Mouse (Mus musculus): ENCODE results near the gene Plpp3. TPM values are rescaled to one million over a fixed set of nuclear protein-coding genes. Genes with fewer than 3 reads are reported as not detected.

Gene Plpp3
- polyA plus RNA-seq, 1 experiment from 2014 or later, result 60.2 TPM

DNA sequence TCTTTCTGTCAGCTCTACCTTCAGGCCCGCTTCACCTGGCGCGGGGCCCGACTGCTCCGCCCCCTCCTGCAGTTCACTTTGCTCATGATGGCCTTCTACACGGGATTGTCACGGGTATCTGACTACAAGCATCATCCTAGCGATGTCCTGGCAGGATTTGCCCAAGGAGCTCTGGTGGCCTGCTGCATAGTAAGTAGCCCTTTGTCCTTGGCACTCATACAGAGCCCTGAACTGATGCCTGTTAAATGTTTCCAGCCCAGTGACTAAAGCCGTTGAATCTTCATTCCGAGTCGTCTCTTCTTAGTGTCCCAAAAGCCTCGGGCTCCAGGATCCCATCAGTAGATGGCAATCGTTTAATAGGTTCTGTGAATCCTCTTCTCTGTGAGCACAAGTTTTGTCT lies 62.2 kb downstream of the Plpp3 start:
- 94% methylated on average over 13 of the region's 13 CpGs for WGBS
- H3K4me2 ChIP-seq (replicated peaks; ENCODE audit: low read depth), result no peak overlapping the region
- H3K9me3 ChIP-seq (ENCODE audit: control insufficient read depth, low read length), result no peaks in the 10 kb centered on the region
- peaks cover 21% of the 10 kb centered on the region for H3K36me3 ChIP-seq (ENCODE audit: control insufficient read depth, insufficient read depth, low read length)
- DNase-seq (ENCODE audit: low spot score) (no peak), ATAC-seq (ENCODE audit: low FRiP score, low TSS enrichment) (no peak)
- no peak overlapping the region for H3K9ac ChIP-seq (ENCODE audit: low read length)
- H3K27me3 ChIP-seq (ENCODE audit: control insufficient read depth, insufficient read depth, low read length), result no peaks in the 10 kb centered on the region
- no peak for TF ChIP-seq EP300 (optimal IDR thresholded peaks at IDR 0.05)
- TF ChIP-seq CTCF (IDR thresholded peaks at IDR 0.05; ENCODE audit: low read depth), result no peak
- H3K4me1 ChIP-seq (replicated peaks; ENCODE audit: control insufficient read depth, insufficient read depth), result peaks cover 10% of the 10 kb centered on the region
- H3K27ac ChIP-seq (replicated peaks), result no peak overlapping the region
- H3K4me3 ChIP-seq (ENCODE audit: low read depth, low read length), result no peak overlapping the region

DNA sequence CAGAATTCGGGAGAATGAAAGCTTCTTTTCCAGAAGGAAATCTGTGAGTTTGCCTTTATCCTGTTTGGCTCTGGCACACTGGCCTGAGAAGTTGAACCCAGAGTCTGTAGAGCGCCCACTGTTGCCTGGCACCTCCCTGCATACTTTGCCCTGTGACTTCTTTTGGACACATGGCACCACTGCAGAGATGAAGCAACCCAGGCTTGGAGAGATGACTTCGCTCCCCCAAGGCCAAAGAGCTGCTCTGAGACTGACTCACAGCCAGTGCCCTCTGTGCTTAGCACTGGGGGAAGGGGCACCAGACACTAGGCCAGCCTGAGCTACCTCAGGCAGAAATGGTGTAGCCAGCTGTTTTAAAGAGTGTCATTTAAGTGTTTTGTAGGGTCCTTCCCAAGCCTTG lies 63.7 kb downstream of the Plpp3 start:
- H3K4me2 ChIP-seq (replicated peaks; ENCODE audit: low read depth), result no peak overlapping the region
- H3K4me3 ChIP-seq (ENCODE audit: low read depth, low read length), result no peak overlapping the region
- ATAC-seq (ENCODE audit: low FRiP score, low TSS enrichment) (no peak), DNase-seq (ENCODE audit: low spot score) (no peak)
- 78% methylated on average over 3 of the region's 3 CpGs for WGBS
- no peak overlapping the region for H3K9ac ChIP-seq (ENCODE audit: low read length)
- H3K36me3 ChIP-seq (ENCODE audit: control insufficient read depth, insufficient read depth, low read length), result peaks cover 21% of the 10 kb centered on the region
- H3K27ac ChIP-seq (replicated peaks), result peak overlapping the region; percentile 30; the same call in 1 of the 2 replicates
- no peaks in the 10 kb centered on the region for H3K9me3 ChIP-seq (ENCODE audit: control insufficient read depth, low read length)
- peaks cover 5% of the 10 kb centered on the region; the same call in 1 of the 2 replicates for H3K4me1 ChIP-seq (replicated peaks; ENCODE audit: control insufficient read depth, insufficient read depth)
- no peak for TF ChIP-seq EP300 (optimal IDR thresholded peaks at IDR 0.05)
- TF ChIP-seq CTCF (IDR thresholded peaks at IDR 0.05; ENCODE audit: low read depth), result no peak
- H3K27me3 ChIP-seq (ENCODE audit: control insufficient read depth, insufficient read depth, low read length), result no peaks in the 10 kb centered on the region

DNA sequence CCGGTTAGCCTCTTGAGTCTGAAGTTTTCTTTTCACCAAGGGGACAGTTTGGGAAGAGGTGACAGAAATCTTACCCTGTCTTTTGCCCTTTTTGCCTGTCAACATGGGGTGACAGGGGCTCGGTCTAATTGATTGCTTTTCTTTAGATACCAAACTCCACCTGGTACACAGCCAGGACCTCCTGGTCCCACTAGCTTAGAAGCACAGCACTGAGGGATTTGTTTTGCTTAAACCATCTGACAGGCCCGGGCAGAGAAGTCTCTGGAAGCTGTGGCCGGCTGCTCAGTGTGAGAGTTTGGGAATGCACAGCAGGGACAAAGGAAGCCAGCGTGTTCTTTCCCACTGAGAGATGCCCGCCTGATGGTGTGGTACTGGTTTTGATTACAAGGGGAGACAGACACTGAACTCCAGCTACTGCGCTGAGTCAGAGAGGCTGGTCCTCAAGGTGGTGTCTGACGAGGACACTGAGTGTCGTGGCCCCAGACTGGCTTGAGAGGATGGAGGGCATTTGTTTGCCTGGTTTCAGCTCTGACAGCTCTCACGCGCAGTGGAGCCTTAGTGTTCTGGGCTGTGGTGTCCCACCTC lies 64.2 kb downstream of the Plpp3 start:
- H3K4me1 ChIP-seq (replicated peaks; ENCODE audit: control insufficient read depth, insufficient read depth), result peaks cover 5% of the 10 kb centered on the region; the same call in 1 of the 2 replicates
- no peak for ATAC-seq (ENCODE audit: low FRiP score, low TSS enrichment)
- no peak for TF ChIP-seq CTCF (IDR thresholded peaks at IDR 0.05; ENCODE audit: low read depth)
- no peak for TF ChIP-seq EP300 (optimal IDR thresholded peaks at IDR 0.05)
- no peak for DNase-seq (ENCODE audit: low spot score)
- H3K4me3 ChIP-seq (ENCODE audit: low read depth, low read length), result no peak overlapping the region
- WGBS, result 54% methylated on average over 11 of the region's 11 CpGs
- H3K27me3 ChIP-seq (ENCODE audit: control insufficient read depth, insufficient read depth, low read length), result no peaks in the 10 kb centered on the region
- peaks cover 21% of the 10 kb centered on the region for H3K36me3 ChIP-seq (ENCODE audit: control insufficient read depth, insufficient read depth, low read length)
- H3K4me2 ChIP-seq (replicated peaks; ENCODE audit: low read depth), result no peak overlapping the region
- peak overlapping the region; percentile 30; the same call in 1 of the 2 replicates for H3K27ac ChIP-seq (replicated peaks)
- H3K9me3 ChIP-seq (ENCODE audit: control insufficient read depth, low read length), result no peaks in the 10 kb centered on the region
- H3K9ac ChIP-seq (ENCODE audit: low read length), result no peak overlapping the region

DNA sequence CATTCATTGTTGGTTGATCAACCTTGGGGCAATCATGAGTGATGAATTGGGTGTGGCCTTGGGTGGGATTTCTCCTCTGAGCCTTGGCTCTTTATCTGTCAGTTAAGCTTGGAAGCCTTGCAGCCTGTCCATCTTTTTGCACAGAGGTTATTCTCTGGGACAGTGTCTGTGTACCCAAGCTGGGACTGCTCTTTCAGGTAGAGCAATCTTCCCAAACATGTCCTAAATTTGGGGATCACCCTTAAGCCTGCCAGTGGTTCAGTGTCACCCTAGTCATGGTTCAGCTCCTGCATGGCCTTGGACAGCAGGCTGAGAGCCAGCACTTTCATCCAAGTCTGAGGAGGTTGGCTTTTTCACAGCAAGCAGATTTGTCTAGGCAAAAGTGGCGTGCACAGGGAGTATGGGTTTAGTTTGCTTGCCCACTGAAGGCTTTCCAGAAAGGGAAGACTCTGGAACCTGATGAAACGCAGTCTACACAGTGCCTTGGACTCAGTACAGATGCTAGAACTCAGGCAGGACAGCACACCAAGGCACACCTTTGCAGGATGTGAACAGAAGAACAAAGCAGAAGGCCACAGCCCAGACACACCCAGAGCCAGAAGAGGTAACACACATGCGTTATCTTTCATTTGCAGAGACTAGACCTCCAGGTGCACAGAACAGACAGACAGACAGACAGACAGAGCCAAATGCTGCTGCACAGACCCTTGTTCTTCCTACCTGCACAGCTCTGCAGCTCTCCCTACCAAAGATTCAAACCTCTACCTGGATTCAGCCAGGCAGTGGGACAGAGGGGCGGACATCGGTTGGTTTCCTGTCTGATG lies 66.2 kb downstream of the Plpp3 start:
- DNase-seq (ENCODE audit: low spot score) (no peak), ATAC-seq (ENCODE audit: low FRiP score, low TSS enrichment) (no peak)
- Histone ChIP-seq H3K27me3 (ENCODE audit: control insufficient read depth, insufficient read depth, low read length) (no peaks in the 10 kb centered on the region), H3K36me3 (ENCODE audit: control insufficient read depth, insufficient read depth, low read length) (peaks cover 21% of the 10 kb centered on the region), H3K9ac (ENCODE audit: low read length) (no peak overlapping the region), H3K9me3 (ENCODE audit: control insufficient read depth, low read length) (no peaks in the 10 kb centered on the region), H3K4me1 (replicated peaks; ENCODE audit: control insufficient read depth, insufficient read depth) (peaks cover 5% of the 10 kb centered on the region; the same call in 1 of the 2 replicates), H3K4me3 (ENCODE audit: low read depth, low read length) (no peak overlapping the region), H3K27ac (replicated peaks) (0 out of 2 replicates have a peak overlapping the region, but pooled peaks have one; percentile 30), H3K4me2 (replicated peaks; ENCODE audit: low read depth) (no peak overlapping the region)
- WGBS, result 62% methylated on average over 5 of the region's 5 CpGs
- TF ChIP-seq EP300 (optimal IDR thresholded peaks at IDR 0.05), result no peak
- TF ChIP-seq CTCF (IDR thresholded peaks at IDR 0.05; ENCODE audit: low read depth), result no peak

DNA sequence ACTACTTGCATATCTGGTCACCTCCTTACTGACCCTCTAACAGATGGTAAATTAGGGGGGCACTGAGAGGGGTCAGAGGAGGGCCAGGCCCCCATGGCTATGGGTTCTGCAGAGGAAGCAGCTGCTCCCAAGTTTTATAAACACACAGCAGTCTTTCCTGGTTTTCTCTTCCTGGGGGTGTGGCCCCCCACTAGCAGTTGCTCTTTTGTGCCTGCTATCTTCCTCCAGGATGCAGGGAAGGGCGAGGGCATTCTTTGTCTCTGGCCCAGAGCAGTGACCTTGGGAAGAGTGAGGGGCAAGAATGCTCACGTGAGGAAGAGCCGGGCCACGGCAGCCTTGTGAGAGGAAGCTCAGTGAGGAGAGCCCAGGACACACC lies 66.8 kb downstream of the Plpp3 start:
- Histone ChIP-seq H3K27ac (replicated peaks) (no peak overlapping the region), H3K4me3 (ENCODE audit: low read depth, low read length) (no peak overlapping the region), H3K9ac (ENCODE audit: low read length) (no peak overlapping the region), H3K27me3 (ENCODE audit: control insufficient read depth, insufficient read depth, low read length) (no peaks in the 10 kb centered on the region), H3K36me3 (ENCODE audit: control insufficient read depth, insufficient read depth, low read length) (peaks cover 23% of the 10 kb centered on the region), H3K4me1 (replicated peaks; ENCODE audit: control insufficient read depth, insufficient read depth) (peaks cover 5% of the 10 kb centered on the region; the same call in 1 of the 2 replicates), H3K4me2 (replicated peaks; ENCODE audit: low read depth) (no peak overlapping the region), H3K9me3 (ENCODE audit: control insufficient read depth, low read length) (no peaks in the 10 kb centered on the region)
- 35% methylated on average over 4 of the region's 4 CpGs for WGBS
- TF ChIP-seq CTCF (IDR thresholded peaks at IDR 0.05; ENCODE audit: low read depth) (no peak), EP300 (optimal IDR thresholded peaks at IDR 0.05) (no peak)
- no peak for ATAC-seq (ENCODE audit: low FRiP score, low TSS enrichment)
- DNase-seq (ENCODE audit: low spot score), result no peak

DNA sequence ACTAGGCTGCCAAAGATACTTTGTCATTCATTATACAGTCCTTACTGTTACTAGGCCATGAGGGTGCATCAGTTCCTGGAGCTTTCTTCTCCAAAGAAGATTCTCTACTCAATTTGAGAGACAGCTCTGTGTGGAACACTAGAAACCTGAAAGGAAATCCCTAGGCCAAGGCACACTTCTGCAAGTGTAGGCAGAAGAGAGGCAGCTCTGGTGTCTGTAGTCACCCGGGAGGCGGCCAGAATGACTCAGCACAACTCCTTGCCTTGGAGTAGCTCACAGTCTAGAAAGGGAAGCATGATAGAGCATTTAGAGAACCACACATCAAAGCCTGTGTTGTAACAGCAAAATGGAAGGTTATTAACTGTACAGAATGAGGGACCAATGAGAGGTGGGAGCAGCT lies 68.4 kb downstream of the Plpp3 start:
- peak; percentile 40 for DNase-seq (ENCODE audit: low spot score)
- H3K9me3 ChIP-seq (ENCODE audit: control insufficient read depth, low read length), result no peaks in the 10 kb centered on the region
- H3K4me3 ChIP-seq (ENCODE audit: low read depth, low read length), result no peak overlapping the region
- H3K27ac ChIP-seq (replicated peaks), result peak overlapping the region; percentile 45
- H3K27me3 ChIP-seq (ENCODE audit: control insufficient read depth, insufficient read depth, low read length), result no peaks in the 10 kb centered on the region
- H3K4me2 ChIP-seq (replicated peaks; ENCODE audit: low read depth), result no peak overlapping the region
- peak; percentile 65 for ATAC-seq (ENCODE audit: low FRiP score, low TSS enrichment)
- no peak for TF ChIP-seq EP300 (optimal IDR thresholded peaks at IDR 0.05)
- TF ChIP-seq CTCF (IDR thresholded peaks at IDR 0.05; ENCODE audit: low read depth), result no peak
- no peak overlapping the region for H3K9ac ChIP-seq (ENCODE audit: low read length)
- H3K4me1 ChIP-seq (replicated peaks; ENCODE audit: control insufficient read depth, insufficient read depth), result peaks cover 5% of the 10 kb centered on the region; the same call in 1 of the 2 replicates
- H3K36me3 ChIP-seq (ENCODE audit: control insufficient read depth, insufficient read depth, low read length), result peaks cover 16% of the 10 kb centered on the region; the same call in 1 of the 2 replicates
- WGBS, result 45% methylated on average over 2 of the region's 2 CpGs
